Mouse (Mus musculus): Measurements from ENCODE around the gene Arhgap44.

GRCm38 (mm10) chr11:65129110-65129509, 33.7 kb downstream of the Arhgap44 start:
- TF ChIP-seq CTCF (IDR thresholded peaks at IDR 0.05) (peak; percentile 31; the same call in 1 of the 2 replicates), EP300 (IDR thresholded peaks at IDR 0.05) (no peak)

Measured in lung, postnatal 0 days (tissue).